Mouse (Mus musculus) adrenal gland, adult 18-20 months (tissue): ENCODE measurements at regions not wholly inside any gene's neighbourhood (a gene's known extent, or its start where the extent isn't known, plus 50 kb on each side); places are given as distances from the start of the nearest gene placed in this dataset.

Source experiments
- DNase-seq, 2 experiments: peaks; one replicate each; pipeline ENCODE4 v3.0.0; 2021 to 2022; ENCODE audit warnings: low spot score in 2 of 2

GRCm38 (mm10) chr2:171228229-171228628 lies 496.6 kb downstream of the Dok5 start:
- no peak for DNase-seq

GRCm38 (mm10) chr2:171213792-171214191 lies 482.2 kb downstream of the Dok5 start:
- DNase-seq: no peak

- DNase-seq: no peak
Measured at GRCm38 (mm10) chr2:171196472-171196871, 464.9 kb downstream of the Dok5 start.

GRCm38 (mm10) chr2:171192181-171192580 lies 460.6 kb downstream of the Dok5 start:
- no peak for DNase-seq
